Mouse (Mus musculus): ENCODE results near the gene Id2.

Id2 gene

GRCm38 (mm10) chr12:25097052-25097209, at the start of gene Id2:
Gene Id2 (minus strand): TSS chr12:25097140.
- no peak for DNase-seq

DNA sequence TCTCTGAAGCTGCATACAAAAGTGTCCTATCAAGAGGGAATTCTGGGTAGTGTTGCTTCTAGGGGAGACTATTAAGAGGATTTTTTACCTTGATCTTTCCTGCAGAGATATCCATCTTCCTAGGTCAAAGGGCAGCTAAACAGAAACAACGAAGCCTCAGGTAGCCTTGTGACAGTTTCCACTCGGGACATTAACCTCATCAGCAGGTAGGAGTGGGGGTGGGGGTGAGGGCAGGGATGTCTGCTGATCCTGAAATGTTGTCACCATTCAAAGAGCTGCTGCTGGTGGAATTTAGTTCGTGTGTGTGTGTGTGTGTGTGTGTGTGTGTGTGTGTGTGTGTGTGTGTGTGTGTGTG, 48.4 kb upstream of the Id2 start:
- DNase-seq, result no peak

- DNase-seq, result no peak
Observed at GRCm38 (mm10) chr12:25144591-25145343, 47.8 kb upstream of the Id2 start.

- DNase-seq, result no peak
Observed at GRCm38 (mm10) chr12:25143492-25143891, 46.6 kb upstream of the Id2 start.

- DNase-seq, result no peak
Observed at GRCm38 (mm10) chr12:25142251-25142650, 45.3 kb upstream of the Id2 start.

GRCm38 (mm10) chr12:25141311-25141710, 44.4 kb upstream of the Id2 start:
- peak; percentile 54 for DNase-seq

GRCm38 (mm10) chr12:25140115-25140514, 43.2 kb upstream of the Id2 start:
- DNase-seq, result peak; percentile 80

- no peak for DNase-seq
Observed at GRCm38 (mm10) chr12:25138616-25139015, 41.7 kb upstream of the Id2 start.

DNA sequence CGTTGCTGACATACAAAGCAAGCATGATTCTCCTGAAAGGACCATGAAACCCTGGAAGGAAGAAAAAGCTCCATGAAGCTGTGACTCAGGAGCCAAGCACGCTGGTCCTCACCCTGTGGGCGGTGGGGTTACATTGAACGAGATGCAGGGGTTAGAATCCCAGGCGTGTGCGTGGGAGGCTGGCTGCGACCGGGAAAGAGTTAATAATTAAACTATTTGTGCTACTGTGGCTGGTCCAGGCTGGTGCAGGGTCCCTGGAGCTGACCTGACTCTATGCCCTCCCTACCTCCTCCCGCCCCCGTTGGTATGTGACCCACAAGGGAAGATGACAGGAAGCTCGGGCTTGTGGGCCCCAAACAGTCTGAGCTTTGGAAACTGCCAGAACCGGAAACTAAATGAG, 35.1 kb upstream of the Id2 start:
- peak; percentile 79 for DNase-seq

DNA sequence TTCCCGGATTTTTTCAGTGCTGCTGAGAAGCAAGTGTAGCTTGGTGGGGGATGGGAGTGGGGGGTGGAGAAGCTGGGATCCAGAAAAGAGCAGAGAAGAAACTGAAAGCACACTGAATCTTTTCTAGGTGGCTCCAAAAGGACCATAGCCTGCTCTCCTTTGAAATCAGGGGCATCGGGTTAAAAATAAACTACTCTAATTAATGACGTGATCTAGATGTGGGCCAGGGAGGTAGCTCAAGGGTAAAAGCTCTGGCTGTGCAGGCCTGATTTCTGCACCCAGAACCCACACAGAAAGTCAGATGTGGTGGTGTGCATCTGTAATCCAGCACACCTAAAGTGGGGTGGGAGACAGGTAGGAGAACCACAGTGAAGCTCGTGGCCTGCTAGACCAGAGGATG, 30.7 kb upstream of the Id2 start:
- DNase-seq, result no peak

DNA sequence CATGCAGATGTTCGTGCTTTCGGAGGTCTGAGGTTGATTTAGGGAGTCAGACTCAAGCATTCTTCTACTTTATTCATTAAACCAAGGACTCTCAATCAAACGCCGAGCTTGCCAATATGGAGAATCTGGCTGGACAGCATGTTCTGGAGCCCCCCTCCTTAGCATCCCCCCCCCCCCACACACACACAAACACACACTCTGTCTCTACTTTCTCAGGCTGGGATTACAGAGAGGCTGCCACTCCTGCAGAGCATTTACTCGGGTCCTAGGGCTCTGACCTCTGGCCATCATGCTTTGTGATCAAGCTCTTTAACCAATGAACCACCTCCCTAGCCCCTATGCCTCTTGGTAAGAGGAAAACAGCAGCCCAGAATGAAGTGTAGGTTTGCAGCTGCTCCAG, 29.3 kb upstream of the Id2 start:
- no peak for DNase-seq

DNA sequence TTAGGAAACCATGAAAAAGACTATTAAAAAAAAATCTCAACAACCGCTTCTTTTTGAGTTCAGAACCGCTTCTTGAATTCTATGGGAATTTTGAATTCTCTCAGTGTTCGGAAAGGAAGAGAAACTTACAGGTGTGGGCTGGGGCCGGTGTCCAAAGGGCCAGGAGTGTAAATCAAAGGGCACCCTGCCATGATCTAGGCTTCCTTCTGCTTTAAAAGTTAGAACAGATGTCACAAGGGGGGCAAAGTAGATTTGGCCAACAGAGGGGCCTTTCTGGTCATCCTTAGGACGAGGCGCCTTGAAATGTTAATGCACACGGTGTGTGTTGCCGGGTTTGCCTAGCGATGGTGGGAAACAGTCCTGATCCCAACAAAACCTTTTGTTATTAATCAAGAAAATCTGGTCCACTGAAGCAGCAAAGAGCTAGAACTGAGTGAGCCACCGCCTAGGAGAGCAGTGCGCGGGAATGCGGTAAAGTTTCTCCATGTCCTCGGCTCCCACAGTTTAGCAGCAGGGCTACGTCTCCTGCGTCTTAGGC, 28.4 kb upstream of the Id2 start:
- no peak for DNase-seq

DNA sequence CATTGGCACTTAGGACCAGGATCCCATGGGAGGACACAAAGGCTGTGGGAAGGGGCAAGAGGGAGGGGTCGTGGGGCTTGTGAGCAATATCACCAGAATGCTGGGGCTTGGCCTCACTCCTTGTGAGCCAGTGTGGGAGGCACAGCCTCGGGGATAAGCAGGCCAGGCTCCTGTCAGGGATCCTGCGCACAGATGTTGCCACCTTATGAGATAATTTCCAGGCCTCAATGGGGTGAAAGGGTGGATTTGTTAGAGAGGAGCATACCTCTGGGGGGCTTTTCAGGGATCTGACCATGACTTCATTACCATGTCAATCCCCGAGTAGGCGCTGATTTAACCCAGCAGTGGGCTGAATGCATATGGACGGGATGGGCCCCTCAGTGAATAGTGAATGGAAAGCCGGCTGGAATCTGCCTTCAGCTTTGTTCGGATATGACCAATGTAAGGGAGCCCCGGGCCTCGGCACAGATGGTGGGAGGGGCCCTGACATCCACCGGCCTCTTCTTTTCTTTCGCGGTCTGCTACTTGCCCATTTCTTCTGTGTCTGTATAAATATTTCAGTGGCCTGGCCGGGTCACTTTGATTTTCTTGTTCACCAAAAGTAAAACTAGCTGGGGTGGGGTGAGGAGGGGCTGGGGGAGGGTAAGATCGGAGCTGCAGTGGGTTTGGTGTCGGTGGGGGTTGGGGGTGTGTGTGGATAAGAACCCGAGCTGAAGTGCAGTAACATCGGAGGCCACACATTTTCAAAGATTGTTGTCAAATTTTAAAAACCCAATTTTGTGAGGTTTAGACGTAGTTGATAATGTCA, 27.7 kb upstream of the Id2 start:
- no peak for DNase-seq

- DNase-seq, result no peak
Observed at GRCm38 (mm10) chr12:25120753-25121152, 23.8 kb upstream of the Id2 start.

DNA sequence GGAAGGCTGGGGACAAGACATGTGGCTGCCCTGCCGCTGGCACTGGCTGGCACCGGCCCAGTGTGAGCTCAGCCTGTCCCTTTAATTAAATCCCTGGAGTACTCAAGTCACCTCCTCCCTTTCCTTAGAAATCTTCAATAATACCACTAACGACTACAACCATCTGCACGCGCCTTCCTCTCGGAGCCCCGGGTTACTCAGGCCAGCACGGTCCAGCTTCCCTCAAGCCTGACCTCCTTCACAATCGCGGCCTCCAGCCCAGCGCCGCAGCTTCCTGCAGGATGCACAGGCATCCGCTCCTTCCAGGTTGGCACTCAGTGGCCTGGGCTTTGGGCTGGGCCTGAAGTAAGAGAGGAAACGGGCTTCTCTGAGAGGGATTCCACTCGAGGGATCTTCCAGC, 22.3 kb upstream of the Id2 start:
- peak; percentile 80 for DNase-seq

GRCm38 (mm10) chr12:25117856-25118511, 21.0 kb upstream of the Id2 start:
- DNase-seq, result no peak

GRCm38 (mm10) chr12:25116126-25116525, 19.2 kb upstream of the Id2 start:
- DNase-seq, result no peak

- DNase-seq, result no peak
Observed at GRCm38 (mm10) chr12:25114426-25114825, 17.5 kb upstream of the Id2 start.

GRCm38 (mm10) chr12:25113357-25113756, 16.4 kb upstream of the Id2 start:
- no peak for DNase-seq

- DNase-seq, result no peak
Observed at GRCm38 (mm10) chr12:25112806-25113205, 15.9 kb upstream of the Id2 start.

GRCm38 (mm10) chr12:25110682-25111078, 13.7 kb upstream of the Id2 start:
- no peak for DNase-seq

DNA sequence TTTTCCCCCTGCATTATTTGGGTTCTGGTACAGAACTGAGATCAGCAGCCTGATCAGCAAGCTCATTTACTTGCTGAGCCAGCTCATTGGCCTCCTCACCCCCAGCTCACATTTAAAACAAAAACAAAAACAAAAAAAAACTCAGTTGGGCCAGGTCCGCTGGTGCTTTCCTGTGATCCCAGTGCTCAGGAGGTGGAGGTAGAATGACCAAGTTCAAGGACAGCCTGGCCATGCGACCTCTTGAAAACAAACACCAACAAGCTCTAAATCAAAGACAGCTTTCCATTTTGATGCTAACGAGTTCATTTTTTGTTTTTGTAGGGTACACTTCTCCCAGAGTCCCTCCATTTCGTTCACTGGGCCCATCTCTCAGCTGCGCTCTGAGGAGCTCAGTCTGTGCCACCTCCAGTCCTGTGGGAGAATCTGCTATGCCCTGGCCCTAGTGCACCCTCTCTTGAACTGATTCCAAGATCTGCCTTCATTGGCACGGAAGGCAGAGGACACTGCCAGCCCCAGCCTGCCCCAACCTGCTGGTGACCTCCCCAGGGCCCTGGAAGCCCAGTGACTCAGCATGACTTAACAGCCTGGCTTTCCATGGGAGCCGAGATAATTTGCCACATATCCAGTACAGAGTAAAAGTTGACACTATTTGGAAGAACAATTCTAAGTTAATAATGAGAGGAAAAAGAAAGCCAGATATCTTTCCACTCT, 13.2 kb upstream of the Id2 start:
- DNase-seq, result peak; percentile 83

- peak; percentile 84 for DNase-seq
Observed at GRCm38 (mm10) chr12:25108865-25109264, 11.9 kb upstream of the Id2 start.

GRCm38 (mm10) chr12:25104541-25104940, 7.6 kb upstream of the Id2 start:
- DNase-seq, result no peak
